Mouse (Mus musculus) mesoderm, embryonic 11.5 days (tissue): ENCODE results near the gene Trim26.

Experiments used
- DNase-seq: peaks from one replicate; pipeline ENCODE4 v3.0.0-alpha.2; 2012; ENCODE audit warnings: low read depth, low spot score

The Trim26 gene

GRCm38 (mm10) chr17:36900001-36900400 lies 63.1 kb downstream of the Trim26 start:
- no peak for DNase-seq

DNA sequence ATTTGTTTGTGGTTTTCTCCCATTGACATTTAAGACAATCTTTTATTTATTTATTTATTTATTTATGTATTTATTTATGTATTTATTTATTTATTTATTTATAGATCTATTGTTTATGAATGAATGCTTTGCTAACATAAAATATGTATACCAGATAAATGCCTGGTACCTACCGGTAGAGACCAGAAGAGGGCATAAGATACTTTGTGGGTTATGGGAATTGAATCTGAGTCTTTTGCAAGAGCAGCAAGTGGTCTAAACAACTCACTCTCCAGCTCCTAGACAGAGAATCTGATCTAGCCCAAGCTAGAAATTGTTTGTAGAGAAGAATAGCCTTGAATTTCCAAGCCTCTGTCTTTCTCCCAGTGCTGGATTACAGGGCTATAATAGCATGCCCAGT lies 63.8 kb downstream of the Trim26 start:
- no peak for DNase-seq

- DNase-seq, result no peak
These were observed 66.7 kb downstream of the Trim26 start for GRCm38 (mm10) chr17:36903651-36904050.

DNA sequence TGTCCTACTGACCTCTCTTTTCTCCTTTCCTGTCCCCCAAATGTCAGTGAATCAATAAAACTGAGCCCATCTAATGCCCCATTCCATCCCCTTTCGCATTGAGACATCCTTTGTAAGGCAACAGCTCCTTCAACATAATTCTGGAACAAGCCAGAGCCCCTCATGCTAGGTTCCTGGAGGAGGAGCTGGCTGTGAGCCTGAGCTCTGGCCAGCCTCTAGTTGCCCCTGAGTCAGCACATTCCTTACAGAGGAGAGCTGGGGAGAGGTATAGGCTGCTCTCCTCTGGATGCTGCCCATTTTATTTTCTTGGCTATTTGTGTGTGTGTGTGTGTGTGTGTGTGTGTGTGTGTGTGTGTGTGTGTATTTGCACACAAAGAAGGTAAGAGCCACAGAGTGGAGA lies 71.3 kb downstream of the Trim26 start:
- DNase-seq, result no peak
